Mouse (Mus musculus) cerebellum, postnatal 4 days (tissue): ENCODE results near the gene Gje1.

ENCODE experiments used
- DNase-seq, 2 experiments: peaks; one replicate each; pipeline ENCODE4 v3.0.0; 2022; ENCODE audit warnings: low spot score in 2 of 2, mixed read lengths in 1 of 2

Gje1 gene

GRCm38 (mm10) chr10:14718114-14718513 lies at the start of gene Gje1:
Gene Gje1 (minus strand): TSS chr10:14718214.
- DNase-seq, result no peak

- no peak for DNase-seq
Measured at GRCm38 (mm10) chr10:14760618-14761017, 42.6 kb upstream of the Gje1 start.

- DNase-seq, result peak in 1 of 2 experiments; percentile 2
Measured at GRCm38 (mm10) chr10:14759665-14760558, 41.9 kb upstream of the Gje1 start.

GRCm38 (mm10) chr10:14734285-14734684 lies 16.3 kb upstream of the Gje1 start:
- peak in 1 of 2 experiments; percentile 28 for DNase-seq

- no peak for DNase-seq
Measured at GRCm38 (mm10) chr10:14725671-14726070, 7.7 kb upstream of the Gje1 start.

GRCm38 (mm10) chr10:14705072-14706066 lies 12.6 kb downstream of the Gje1 start, which contains the start of the genes Vta1 and Nmbr:
Gene Vta1 (minus strand): TSS chr10:14705560.
Gene Nmbr (plus strand): TSS chr10:14705591.
- DNase-seq, result peak; percentile 95

- DNase-seq, result no peak
Measured at GRCm38 (mm10) chr10:14703830-14704420, 14.1 kb downstream of the Gje1 start.

- no peak for DNase-seq
Measured at GRCm38 (mm10) chr10:14703239-14703638, 14.8 kb downstream of the Gje1 start.

- DNase-seq, result no peak
Measured at GRCm38 (mm10) chr10:14690349-14690748, 27.7 kb downstream of the Gje1 start.

- DNase-seq, result no peak
Measured at GRCm38 (mm10) chr10:14688785-14689442, 29.1 kb downstream of the Gje1 start.

- DNase-seq, result no peak
Measured at GRCm38 (mm10) chr10:14685663-14686062, 32.4 kb downstream of the Gje1 start.

GRCm38 (mm10) chr10:14666147-14666546 lies 51.9 kb downstream of the Gje1 start:
- no peak for DNase-seq
